Mouse (Mus musculus) brain, embryonic 18.5 days (tissue): Measurements from ENCODE around the gene Cry2.
"Not testable (repeated sequence)": the region's sequence is repeated elsewhere in the genome, so short reads cannot be mapped to it uniquely, and the experiment has no call there.

ENCODE experiments used
- DNase-seq: peaks from one replicate; pipeline ENCODE4 v3.0.0-alpha.2; 2012; ENCODE audit warnings: low read depth, low spot score

Cry2 gene

GRCm38 (mm10) chr2:92433578-92434374, at the start of gene Cry2:
TSS of gene Cry2 (minus strand) at chr2:92434043.
- peak; percentile 98 for DNase-seq

GRCm38 (mm10) chr2:92483505-92483904, 49.7 kb upstream of the Cry2 start:
- DNase-seq, result no peak

- no peak for DNase-seq
Observed at GRCm38 (mm10) chr2:92482551-92482950, 48.7 kb upstream of the Cry2 start.

- DNase-seq, result no peak
Observed at GRCm38 (mm10) chr2:92478313-92478688, 44.5 kb upstream of the Cry2 start.

- no peak for DNase-seq
Observed at GRCm38 (mm10) chr2:92477672-92478312, 43.9 kb upstream of the Cry2 start.

- DNase-seq, result not testable (repeated sequence)
Observed at GRCm38 (mm10) chr2:92476580-92476979, 42.7 kb upstream of the Cry2 start.

- DNase-seq, result no peak
Observed at GRCm38 (mm10) chr2:92475711-92476110, 41.9 kb upstream of the Cry2 start.

GRCm38 (mm10) chr2:92474920-92475319, 41.1 kb upstream of the Cry2 start:
- DNase-seq, result no peak

GRCm38 (mm10) chr2:92471886-92472670, 38.2 kb upstream of the Cry2 start:
- DNase-seq, result no peak

GRCm38 (mm10) chr2:92464690-92465089, 30.8 kb upstream of the Cry2 start:
- no peak for DNase-seq

- no peak for DNase-seq
Observed at GRCm38 (mm10) chr2:92461215-92461614, 27.4 kb upstream of the Cry2 start.

- no peak for DNase-seq
Observed at GRCm38 (mm10) chr2:92459921-92460707, 26.3 kb upstream of the Cry2 start, which contains the start of gene Slc35c1. TSS of gene Slc35c1 (minus strand) at chr2:92460538.

GRCm38 (mm10) chr2:92459141-92459920, 25.5 kb upstream of the Cry2 start:
- peak; percentile 46 for DNase-seq

GRCm38 (mm10) chr2:92458481-92458880, 24.6 kb upstream of the Cry2 start:
- DNase-seq, result no peak

- no peak for DNase-seq
Observed at GRCm38 (mm10) chr2:92456970-92457530, 23.2 kb upstream of the Cry2 start.

- no peak for DNase-seq
Observed at GRCm38 (mm10) chr2:92455704-92456103, 21.9 kb upstream of the Cry2 start.

GRCm38 (mm10) chr2:92454166-92454565, 20.3 kb upstream of the Cry2 start:
- DNase-seq, result no peak

- DNase-seq, result no peak
Observed at GRCm38 (mm10) chr2:92451126-92451525, 17.3 kb upstream of the Cry2 start.

- DNase-seq, result no peak
Observed at GRCm38 (mm10) chr2:92447121-92447740, 13.4 kb upstream of the Cry2 start.

- no peak for DNase-seq
Observed at GRCm38 (mm10) chr2:92446656-92447055, 12.8 kb upstream of the Cry2 start.
